Mouse (Mus musculus): ENCODE data around the gene Gm49510.

Gene Gm49510

DNA sequence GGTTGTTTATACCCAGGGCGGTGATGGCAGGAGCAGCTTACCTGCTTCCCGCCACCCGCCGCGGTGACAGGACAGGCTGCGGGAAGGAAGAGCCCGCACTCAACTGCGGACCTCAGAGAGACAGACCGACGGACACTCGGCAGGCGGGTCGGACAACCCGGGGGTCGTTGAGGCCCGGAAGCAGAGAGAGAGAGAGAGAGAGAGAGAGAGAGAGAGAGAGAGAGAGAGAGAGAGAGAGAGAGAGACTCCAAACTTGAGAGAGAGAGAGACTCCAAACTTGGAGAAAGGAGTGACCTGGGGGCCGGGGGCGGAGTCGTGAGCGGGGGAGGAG is at the start of gene Gm49510:
Gene Gm49510 (plus strand): TSS at position 259 of the 331 bp plus-strand sequence.
- no peaks in the 10 kb centered on the region for H3K27me3 ChIP-seq (ENCODE audit: control insufficient read depth, insufficient read depth, low read length, poor library complexity, severe bottlenecking)
- DNase-seq (ENCODE audit: low read depth, low spot score), result no peak
- peaks cover 2% of the 10 kb centered on the region; the same call in 1 of the 2 replicates for H3K36me3 ChIP-seq (ENCODE audit: control insufficient read depth, insufficient read depth, low read length, poor library complexity, severe bottlenecking)

DNA sequence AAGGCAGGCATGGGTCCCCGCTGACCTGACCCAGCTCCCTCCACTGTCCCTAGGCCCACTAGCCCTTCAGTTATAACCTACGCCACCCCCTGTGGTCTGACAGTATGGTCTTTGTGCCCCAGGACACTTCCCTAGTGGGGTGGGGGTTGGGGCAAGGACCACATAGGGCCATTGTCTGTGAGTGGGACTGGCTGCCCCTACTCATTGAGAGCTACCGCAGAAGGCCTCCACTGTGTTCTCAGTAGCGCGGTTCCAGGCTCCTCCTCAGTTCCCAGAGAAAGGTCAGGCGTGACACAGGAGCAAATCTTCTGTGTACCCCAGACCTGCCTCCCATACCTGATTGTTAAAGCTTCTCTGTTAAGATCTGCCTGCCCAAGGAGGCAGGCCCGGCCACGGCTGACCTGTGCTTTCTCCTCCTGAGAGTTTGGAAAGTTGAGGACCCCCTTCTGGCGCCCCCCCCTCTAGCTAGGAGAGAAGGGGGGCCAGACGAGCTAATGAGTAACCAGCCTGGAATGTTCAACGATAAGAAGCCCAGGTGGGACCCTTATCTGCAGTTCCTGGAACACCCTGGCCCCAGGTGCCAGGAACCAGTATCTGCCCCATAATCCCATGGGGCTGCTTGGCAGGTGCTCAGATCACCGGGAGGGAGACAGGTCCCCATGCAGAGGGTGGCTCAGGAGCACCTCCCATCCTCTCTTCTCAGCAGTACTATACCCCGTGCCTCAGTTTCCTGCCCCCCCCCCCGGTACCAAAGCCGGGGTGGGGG is 49.2 kb upstream of the Gm49510 start:
- Histone ChIP-seq H3K36me3 (ENCODE audit: control insufficient read depth, insufficient read depth, low read length, poor library complexity, severe bottlenecking) (no peaks in the 10 kb centered on the region), H3K27me3 (ENCODE audit: control insufficient read depth, insufficient read depth, low read length, poor library complexity, severe bottlenecking) (0 out of 2 replicates have a peak, but pooled peaks cover 1% of the 10 kb centered on the region)
- DNase-seq (ENCODE audit: low read depth, low spot score), result no peak

DNA sequence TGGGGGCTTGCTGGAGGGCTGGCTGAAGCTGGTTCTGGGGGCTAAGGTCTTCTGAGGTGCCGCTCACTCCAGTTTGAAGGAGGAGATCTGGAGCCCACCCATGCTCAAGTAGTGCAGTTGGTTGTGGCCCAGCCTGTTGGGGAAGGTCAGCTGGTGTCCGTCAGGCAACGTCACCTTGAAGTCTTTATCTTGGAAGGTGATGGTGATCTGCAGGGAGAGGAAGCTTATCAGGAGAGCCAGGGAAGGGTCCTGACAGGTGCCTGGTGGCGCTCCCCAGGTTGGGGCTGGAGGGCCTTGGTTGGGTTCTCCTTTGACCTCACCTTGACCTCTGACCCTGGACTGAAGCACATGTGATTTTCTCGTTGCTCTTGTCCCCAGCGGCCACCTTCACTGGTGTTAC is 48.5 kb upstream of the Gm49510 start:
- no peak for DNase-seq (ENCODE audit: low read depth, low spot score)
- Histone ChIP-seq H3K27me3 (ENCODE audit: control insufficient read depth, insufficient read depth, low read length, poor library complexity, severe bottlenecking) (0 out of 2 replicates have a peak, but pooled peaks cover 1% of the 10 kb centered on the region), H3K36me3 (ENCODE audit: control insufficient read depth, insufficient read depth, low read length, poor library complexity, severe bottlenecking) (no peaks in the 10 kb centered on the region)

DNA sequence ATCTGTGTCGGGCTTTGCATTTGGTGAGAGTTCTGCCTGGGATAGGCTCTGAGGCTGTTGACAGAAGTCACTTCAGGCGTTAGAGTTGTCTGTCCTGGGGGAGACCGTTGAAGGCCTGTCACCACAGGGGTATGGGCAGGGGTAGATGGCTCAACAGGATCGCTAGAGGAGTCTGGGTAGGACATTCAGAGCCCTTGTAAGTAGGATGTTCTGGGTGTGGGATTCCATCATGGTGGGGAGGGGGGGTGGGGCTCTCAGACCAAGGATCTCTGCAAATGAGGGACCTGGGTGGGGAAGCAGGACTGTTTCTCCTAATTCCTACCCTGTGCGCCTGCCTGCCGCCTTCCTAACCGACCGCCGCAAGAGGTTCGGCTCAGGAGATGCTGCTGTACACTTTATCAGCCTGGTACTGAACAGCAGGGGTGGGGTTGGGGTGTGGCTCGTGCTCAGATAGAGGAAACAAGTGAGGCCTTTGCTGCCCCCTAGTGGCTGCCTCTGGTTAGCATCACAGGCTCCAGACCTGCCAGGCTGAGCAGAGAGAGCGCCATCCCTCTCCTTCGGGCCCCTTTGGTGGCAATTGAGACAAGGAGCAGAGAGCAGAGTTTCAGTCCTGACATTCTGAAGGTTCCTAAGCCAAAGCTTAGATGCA is 47.8 kb upstream of the Gm49510 start:
- Histone ChIP-seq H3K36me3 (ENCODE audit: control insufficient read depth, insufficient read depth, low read length, poor library complexity, severe bottlenecking) (no peaks in the 10 kb centered on the region), H3K27me3 (ENCODE audit: control insufficient read depth, insufficient read depth, low read length, poor library complexity, severe bottlenecking) (0 out of 2 replicates have a peak, but pooled peaks cover 1% of the 10 kb centered on the region)
- DNase-seq (ENCODE audit: low read depth, low spot score), result peak; percentile 92

DNA sequence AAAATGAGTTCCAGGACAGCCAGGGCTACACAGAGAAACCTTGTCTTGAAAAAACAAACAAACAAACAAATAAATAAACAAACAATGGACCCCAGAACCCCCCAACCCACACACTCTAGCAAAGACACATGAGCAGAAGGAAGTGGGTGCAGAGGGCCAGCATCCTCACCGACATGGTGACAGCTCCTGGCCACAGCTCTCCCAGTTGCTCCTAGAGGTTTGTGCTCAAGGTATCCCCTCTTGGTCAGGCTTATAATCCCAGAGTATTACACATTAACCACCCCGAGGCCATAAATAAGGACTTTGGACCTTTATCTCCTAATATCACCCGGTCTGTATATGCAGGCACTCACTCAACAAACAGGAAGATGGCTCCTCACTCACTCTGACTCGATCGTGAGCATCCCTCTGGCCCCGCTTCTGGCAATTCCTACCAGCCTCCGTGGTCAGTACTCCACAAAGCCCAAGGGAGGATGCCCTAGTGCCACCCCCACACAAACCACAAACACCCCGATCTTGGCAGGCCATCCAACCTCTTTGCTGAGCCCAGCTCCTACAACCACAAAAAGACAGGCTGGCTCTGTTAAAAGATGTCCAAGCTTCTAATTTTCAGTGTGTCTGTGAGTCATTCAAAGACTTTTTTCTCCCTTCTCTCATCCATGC is 44.0 kb upstream of the Gm49510 start, which contains the start of gene Lgals2:
Gene Lgals2 (minus strand): TSS at position 227 of the 663 bp plus-strand sequence.
- DNase-seq (ENCODE audit: low read depth, low spot score), result no peak
- H3K27me3 ChIP-seq (ENCODE audit: control insufficient read depth, insufficient read depth, low read length, poor library complexity, severe bottlenecking), result 0 out of 2 replicates have a peak, but pooled peaks cover 1% of the 10 kb centered on the region
- H3K36me3 ChIP-seq (ENCODE audit: control insufficient read depth, insufficient read depth, low read length, poor library complexity, severe bottlenecking), result no peaks in the 10 kb centered on the region

DNA sequence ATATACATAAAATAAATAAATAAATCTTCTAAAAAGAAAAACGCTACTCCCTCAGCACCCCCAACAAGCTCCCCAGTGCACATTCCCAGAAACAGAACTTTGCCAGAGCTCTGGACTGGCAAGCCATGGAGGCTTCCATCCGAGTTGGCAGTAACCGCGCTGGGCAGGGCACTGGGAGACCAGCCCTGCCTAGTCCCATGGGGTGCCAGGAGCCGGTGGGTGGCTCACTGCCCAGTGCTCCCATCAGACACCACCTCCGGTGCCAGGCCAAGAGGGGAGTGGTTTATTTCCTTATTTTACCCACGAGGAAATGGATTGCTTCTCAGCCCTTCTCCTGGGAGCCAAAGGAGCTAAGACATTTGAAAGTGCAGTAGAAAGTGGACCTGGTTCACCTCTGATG is 42.5 kb upstream of the Gm49510 start:
- Histone ChIP-seq H3K36me3 (ENCODE audit: control insufficient read depth, insufficient read depth, low read length, poor library complexity, severe bottlenecking) (no peaks in the 10 kb centered on the region), H3K27me3 (ENCODE audit: control insufficient read depth, insufficient read depth, low read length, poor library complexity, severe bottlenecking) (0 out of 2 replicates have a peak, but pooled peaks cover 1% of the 10 kb centered on the region)
- no peak for DNase-seq (ENCODE audit: low read depth, low spot score)

DNA sequence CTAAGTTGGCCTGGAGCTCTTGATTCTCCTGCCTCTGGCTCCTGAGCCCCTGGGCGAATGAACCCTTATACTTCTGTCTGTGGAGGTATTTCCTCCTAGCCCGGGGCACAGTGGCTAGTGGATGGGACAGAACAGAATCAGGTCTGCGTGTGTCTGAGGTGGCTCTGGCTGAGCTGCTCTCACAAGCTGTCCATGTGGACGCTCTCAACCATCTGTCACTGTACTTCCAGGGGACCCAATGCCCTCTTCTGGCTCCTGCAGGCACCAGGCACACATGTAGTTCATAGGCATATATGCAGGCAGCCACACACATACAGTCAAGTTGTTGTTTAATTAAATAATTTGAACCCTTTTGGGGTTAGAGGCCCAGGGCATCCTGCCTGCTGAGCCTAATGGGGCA is 40.2 kb upstream of the Gm49510 start:
- Histone ChIP-seq H3K27me3 (ENCODE audit: control insufficient read depth, insufficient read depth, low read length, poor library complexity, severe bottlenecking) (0 out of 2 replicates have a peak, but pooled peaks cover 1% of the 10 kb centered on the region), H3K36me3 (ENCODE audit: control insufficient read depth, insufficient read depth, low read length, poor library complexity, severe bottlenecking) (no peaks in the 10 kb centered on the region)
- DNase-seq (ENCODE audit: low read depth, low spot score), result no peak

DNA sequence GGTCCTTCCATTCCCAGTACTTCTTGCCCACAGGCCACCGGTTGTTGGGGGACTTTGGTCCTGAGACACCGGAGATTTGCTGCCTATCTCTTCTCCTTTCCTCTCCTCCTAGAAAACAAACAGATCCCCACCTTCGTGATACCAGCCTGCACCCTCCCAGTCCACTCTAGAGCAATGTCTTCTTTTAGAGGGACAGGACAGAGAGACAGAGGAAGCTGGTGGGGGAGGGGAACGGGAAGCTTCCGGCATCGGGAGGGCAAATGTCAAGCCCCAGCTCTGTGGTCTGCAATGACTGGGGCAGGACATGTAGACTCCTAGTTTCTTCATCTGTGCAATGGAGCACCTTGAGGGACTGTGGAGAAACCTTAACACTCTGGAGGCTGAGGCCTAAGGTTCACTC is 39.8 kb upstream of the Gm49510 start:
- no peaks in the 10 kb centered on the region for H3K27me3 ChIP-seq (ENCODE audit: control insufficient read depth, insufficient read depth, low read length, poor library complexity, severe bottlenecking)
- no peaks in the 10 kb centered on the region for H3K36me3 ChIP-seq (ENCODE audit: control insufficient read depth, insufficient read depth, low read length, poor library complexity, severe bottlenecking)
- no peak for DNase-seq (ENCODE audit: low read depth, low spot score)

DNA sequence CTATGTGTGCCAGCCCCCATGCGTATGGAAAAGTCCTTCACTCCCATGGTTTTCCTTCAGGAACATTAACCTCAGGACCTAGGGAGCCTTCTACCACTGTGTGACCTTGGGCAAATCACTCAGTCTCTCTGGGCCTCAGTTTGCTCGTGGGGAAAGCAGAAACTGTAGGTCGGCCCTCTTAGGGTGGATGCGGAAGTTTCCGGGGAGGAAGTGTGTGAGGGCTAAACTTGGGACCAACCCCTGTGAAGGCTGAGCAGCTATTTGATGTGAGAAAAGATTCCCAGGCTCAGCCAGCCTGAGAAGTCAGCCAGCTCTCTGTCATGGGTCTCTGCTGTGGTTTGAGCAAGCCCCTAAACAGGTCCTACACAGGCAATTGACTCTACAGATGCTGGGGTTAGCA is 37.2 kb upstream of the Gm49510 start:
- no peaks in the 10 kb centered on the region for H3K27me3 ChIP-seq (ENCODE audit: control insufficient read depth, insufficient read depth, low read length, poor library complexity, severe bottlenecking)
- no peaks in the 10 kb centered on the region for H3K36me3 ChIP-seq (ENCODE audit: control insufficient read depth, insufficient read depth, low read length, poor library complexity, severe bottlenecking)
- no peak for DNase-seq (ENCODE audit: low read depth, low spot score)

DNA sequence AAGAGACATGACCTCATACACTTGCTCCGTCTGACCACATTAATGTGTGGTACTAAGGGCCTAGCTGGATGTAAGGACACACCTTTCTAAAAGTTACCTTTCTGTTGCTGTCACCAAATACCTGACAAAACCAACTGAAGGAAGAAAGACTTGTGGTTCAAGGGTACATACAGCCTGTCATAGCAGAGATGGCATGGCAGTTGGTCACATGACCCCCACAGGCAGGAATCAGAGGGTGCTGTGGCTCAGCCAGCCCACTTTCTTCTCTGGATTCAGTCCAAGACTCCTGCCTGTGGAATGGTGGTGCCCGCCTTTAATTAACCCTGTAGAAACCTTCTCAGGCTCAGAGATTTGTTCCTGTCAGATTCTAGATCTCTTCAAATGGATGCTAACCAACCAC is 36.3 kb upstream of the Gm49510 start:
- H3K27me3 ChIP-seq (ENCODE audit: control insufficient read depth, insufficient read depth, low read length, poor library complexity, severe bottlenecking), result no peaks in the 10 kb centered on the region
- H3K36me3 ChIP-seq (ENCODE audit: control insufficient read depth, insufficient read depth, low read length, poor library complexity, severe bottlenecking), result no peaks in the 10 kb centered on the region
- DNase-seq (ENCODE audit: low read depth, low spot score), result no peak

DNA sequence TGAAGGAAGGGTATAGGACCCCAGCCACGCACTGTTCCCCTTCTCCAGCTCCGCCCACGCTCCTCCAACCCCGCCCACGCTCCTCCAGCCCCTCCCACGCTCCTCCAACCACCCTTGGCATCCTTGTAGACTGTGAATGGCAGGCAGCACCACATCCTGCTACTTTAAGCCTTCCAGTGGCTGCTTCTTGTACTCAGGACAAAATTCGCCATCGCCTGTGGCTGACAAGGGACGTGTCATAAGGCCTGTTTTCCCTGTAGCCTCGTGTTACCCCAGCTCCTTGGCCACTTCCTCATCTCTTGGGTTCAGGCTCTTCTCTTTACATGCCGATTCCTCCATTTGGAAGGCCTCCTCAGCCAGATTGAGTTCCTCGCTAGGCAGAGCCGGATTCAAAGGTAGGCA is 35.6 kb upstream of the Gm49510 start:
- DNase-seq (ENCODE audit: low read depth, low spot score), result no peak
- Histone ChIP-seq H3K36me3 (ENCODE audit: control insufficient read depth, insufficient read depth, low read length, poor library complexity, severe bottlenecking) (no peaks in the 10 kb centered on the region), H3K27me3 (ENCODE audit: control insufficient read depth, insufficient read depth, low read length, poor library complexity, severe bottlenecking) (no peaks in the 10 kb centered on the region)

DNA sequence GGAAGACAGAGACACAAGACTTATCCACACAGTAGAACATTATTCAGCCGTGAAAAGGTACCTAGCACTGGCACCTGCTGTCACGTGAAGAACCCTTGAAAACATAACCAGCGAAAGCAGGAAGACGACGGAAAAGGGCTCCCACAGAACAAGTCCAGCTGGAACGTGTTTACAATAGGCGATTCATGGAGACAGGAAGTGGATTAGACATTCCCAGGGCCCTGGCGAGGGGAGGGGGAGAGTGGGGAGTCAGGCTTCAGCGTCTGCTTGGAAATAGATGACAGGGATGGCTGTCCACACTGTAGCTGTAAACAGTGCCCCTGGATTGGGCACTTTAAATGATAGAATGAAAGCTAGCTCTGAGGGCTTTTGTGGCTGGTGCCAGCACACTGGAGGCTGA is 31.1 kb upstream of the Gm49510 start:
- H3K27me3 ChIP-seq (ENCODE audit: control insufficient read depth, insufficient read depth, low read length, poor library complexity, severe bottlenecking), result no peaks in the 10 kb centered on the region
- DNase-seq (ENCODE audit: low read depth, low spot score), result no peak

DNA sequence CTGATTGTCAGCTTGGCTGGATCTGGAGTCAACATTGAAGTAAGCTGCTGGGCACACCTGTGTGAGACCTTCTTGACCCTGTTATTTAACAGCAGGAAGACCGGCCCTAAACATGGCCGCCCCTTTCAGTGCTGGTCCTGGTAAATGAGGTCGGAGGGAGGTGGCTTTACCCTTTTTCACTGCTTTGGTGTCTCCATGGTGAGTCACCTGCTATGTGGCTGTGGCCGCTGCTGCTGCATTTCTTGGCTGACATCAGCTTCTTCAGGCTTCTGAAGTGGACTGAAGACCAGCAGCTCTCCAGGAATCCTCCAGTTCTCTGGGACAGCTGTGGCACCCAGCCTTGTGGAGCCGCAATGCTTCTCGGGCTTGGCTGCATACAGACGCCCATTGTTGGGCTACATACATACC is 30.6 kb upstream of the Gm49510 start:
- no peaks in the 10 kb centered on the region for H3K27me3 ChIP-seq (ENCODE audit: control insufficient read depth, insufficient read depth, low read length, poor library complexity, severe bottlenecking)
- H3K36me3 ChIP-seq (ENCODE audit: control insufficient read depth, insufficient read depth, low read length, poor library complexity, severe bottlenecking), result no peaks in the 10 kb centered on the region
- no peak for DNase-seq (ENCODE audit: low read depth, low spot score)

More for the DNA sequence above, 31.1 kb upstream of the Gm49510 start:
- H3K36me3 ChIP-seq (ENCODE audit: control insufficient read depth, insufficient read depth, low read length, poor library complexity, severe bottlenecking), result no peaks in the 10 kb centered on the region

DNA sequence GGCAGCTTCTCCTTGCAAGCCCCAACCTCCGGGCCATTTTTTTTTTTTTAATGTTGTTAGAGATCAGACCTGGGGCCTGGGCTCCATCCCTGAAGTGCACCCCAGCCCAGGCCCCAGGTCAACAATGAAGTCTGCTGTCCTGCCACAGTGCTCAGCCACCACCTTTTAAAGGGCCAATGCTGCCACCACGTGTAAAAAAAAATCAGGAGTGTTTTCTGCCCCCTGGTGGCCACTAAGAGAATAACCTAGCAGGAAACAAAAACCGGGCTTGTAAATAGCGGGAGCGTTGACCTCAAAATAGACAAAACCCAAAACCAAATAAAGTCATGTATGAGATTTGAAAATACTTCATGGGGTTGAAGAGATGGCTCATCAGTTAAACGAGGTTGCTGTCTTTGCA is 29.7 kb upstream of the Gm49510 start:
- Histone ChIP-seq H3K27me3 (ENCODE audit: control insufficient read depth, insufficient read depth, low read length, poor library complexity, severe bottlenecking) (no peaks in the 10 kb centered on the region), H3K36me3 (ENCODE audit: control insufficient read depth, insufficient read depth, low read length, poor library complexity, severe bottlenecking) (no peaks in the 10 kb centered on the region)
- DNase-seq (ENCODE audit: low read depth, low spot score), result peak; percentile 81

DNA sequence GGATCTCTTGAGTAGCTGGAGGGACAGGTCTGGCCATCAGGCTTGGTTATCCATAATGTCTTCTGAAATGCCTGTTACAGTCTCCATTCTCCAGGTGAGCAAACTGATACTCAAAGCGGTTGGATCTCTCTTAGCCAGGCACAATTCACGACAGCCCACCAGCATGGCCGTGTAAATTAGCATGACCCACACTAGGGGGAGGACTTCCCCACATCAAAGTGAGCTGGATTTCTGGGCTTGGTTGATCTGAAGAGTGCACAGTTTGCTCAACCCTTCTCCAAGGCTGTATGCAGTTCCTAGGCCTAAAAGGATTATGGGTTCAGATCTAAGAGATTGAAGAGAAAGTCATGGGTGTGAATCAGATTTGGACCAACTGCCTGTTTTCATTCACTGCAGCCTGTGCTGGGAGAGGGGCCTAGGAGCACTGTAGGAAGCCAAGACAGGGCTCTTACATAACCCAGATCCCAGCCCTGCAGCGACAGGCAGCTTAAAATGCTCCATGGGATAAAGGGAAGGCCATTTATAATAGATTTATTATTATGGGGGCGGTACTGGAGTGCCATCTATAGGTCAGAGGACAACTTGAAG is 27.4 kb upstream of the Gm49510 start:
- DNase-seq (ENCODE audit: low read depth, low spot score), result no peak
- Histone ChIP-seq H3K36me3 (ENCODE audit: control insufficient read depth, insufficient read depth, low read length, poor library complexity, severe bottlenecking) (no peaks in the 10 kb centered on the region), H3K27me3 (ENCODE audit: control insufficient read depth, insufficient read depth, low read length, poor library complexity, severe bottlenecking) (no peaks in the 10 kb centered on the region)

Measured in splenic B cell, adult 2 months (primary cell).